Mouse (Mus musculus) mesoderm, embryonic 11.5 days (tissue): ENCODE results near the gene Resp18.

Source experiments
- DNase-seq: peaks from one replicate; pipeline ENCODE4 v3.0.0-alpha.2; 2012; ENCODE audit warnings: low read depth, low spot score

Resp18 gene

GRCm38 (mm10) chr1:75278228-75278627 is at the start of gene Resp18:
Gene Resp18 (minus strand): TSS chr1:75278415.
- no peak for DNase-seq

- DNase-seq: no peak
These were observed 49.2 kb upstream of the Resp18 start for GRCm38 (mm10) chr1:75327461-75327860.

GRCm38 (mm10) chr1:75319166-75319565 is 41.0 kb upstream of the Resp18 start:
- DNase-seq: no peak

- no peak for DNase-seq
These were observed 40.5 kb upstream of the Resp18 start for GRCm38 (mm10) chr1:75318736-75319135.

- no peak for DNase-seq
These were observed 40.1 kb upstream of the Resp18 start for GRCm38 (mm10) chr1:75318301-75318700.

GRCm38 (mm10) chr1:75317241-75318201 is 39.3 kb upstream of the Resp18 start, which contains the start of gene Dnpep:
Gene Dnpep (minus strand): TSS chr1:75317990.
- peak; percentile 100 for DNase-seq

- peak; percentile 80 for DNase-seq
These were observed 38.6 kb upstream of the Resp18 start for GRCm38 (mm10) chr1:75316861-75317240.

- DNase-seq: no peak
These were observed 37.5 kb upstream of the Resp18 start for GRCm38 (mm10) chr1:75315456-75316365.

- DNase-seq: no peak
These were observed 36.8 kb upstream of the Resp18 start for GRCm38 (mm10) chr1:75315011-75315410.

- DNase-seq: no peak
These were observed 33.5 kb upstream of the Resp18 start for GRCm38 (mm10) chr1:75311694-75312093.

- DNase-seq: no peak
These were observed 26.4 kb upstream of the Resp18 start for GRCm38 (mm10) chr1:75304662-75305061.

GRCm38 (mm10) chr1:75294294-75294693 is 16.1 kb upstream of the Resp18 start:
- no peak for DNase-seq

- no peak for DNase-seq
These were observed 15.1 kb upstream of the Resp18 start for GRCm38 (mm10) chr1:75293331-75293701.

- no peak for DNase-seq
These were observed 14.5 kb upstream of the Resp18 start for GRCm38 (mm10) chr1:75292476-75293330.

GRCm38 (mm10) chr1:75291321-75291720 is 13.1 kb upstream of the Resp18 start:
- DNase-seq: no peak

GRCm38 (mm10) chr1:75290582-75290981 is 12.4 kb upstream of the Resp18 start:
- DNase-seq: no peak

GRCm38 (mm10) chr1:75289888-75290431 is 11.7 kb upstream of the Resp18 start:
- DNase-seq: no peak

- DNase-seq: peak; percentile 80
These were observed 11.2 kb upstream of the Resp18 start for GRCm38 (mm10) chr1:75289376-75289775.

- DNase-seq: no peak
These were observed 6.7 kb upstream of the Resp18 start for GRCm38 (mm10) chr1:75284911-75285310.

GRCm38 (mm10) chr1:75283017-75283416 is 4.8 kb upstream of the Resp18 start:
- no peak for DNase-seq
